Mouse (Mus musculus) small intestine, adult 10 weeks (tissue): ENCODE data around the gene Jpt1. TPM values are rescaled to one million over a fixed set of nuclear protein-coding genes. Genes with fewer than 3 reads are reported as not detected.

Experiments used
- polyA plus RNA-seq: library from polyadenylated mRNA; stranded (reverse); fragments of 350-450 nt; fragmentation: Illumina TruSeq; extraction: RNeasy Lipid Tissue Mini Kit (QIAGEN cat#74804); gene quantifications from one replicate; pipeline ENCODE4 v1.2.3, GENCODE M21; 2014; ENCODE audit warnings: low replicate concordance

Gene Jpt1
- 47.8 TPM for polyA plus RNA-seq

DNA sequence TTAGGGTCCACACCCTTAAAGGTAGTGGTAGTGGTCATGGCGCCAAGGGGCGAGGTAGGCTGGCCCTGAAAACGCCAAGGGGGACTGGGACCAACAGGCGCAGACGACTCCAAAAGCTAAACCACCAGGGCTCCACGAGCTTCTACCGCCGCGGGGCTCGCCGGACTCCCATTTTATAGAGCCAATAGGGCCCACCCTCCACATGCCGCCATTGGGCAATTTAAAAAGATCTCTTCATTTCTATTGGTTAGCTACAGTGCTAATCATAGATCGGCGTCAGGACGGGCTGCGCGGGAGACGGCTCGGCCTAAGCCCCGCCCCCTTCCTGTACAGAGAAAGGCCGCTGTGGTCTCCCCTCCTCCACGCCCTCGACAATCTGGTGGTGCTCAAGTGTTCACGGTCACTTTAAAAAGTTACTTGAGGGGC is at the start of gene Jpt1:
Jpt1 (minus strand) TSS at position 150 of the 426 bp plus-strand sequence.

GRCm38 (mm10) chr11:115536038-115536681 is 22.0 kb upstream of the Jpt1 start, which contains the start of gene Sumo2:
Gene Sumo2, minus strand, starts transcription at chr11:115536276.

DNA sequence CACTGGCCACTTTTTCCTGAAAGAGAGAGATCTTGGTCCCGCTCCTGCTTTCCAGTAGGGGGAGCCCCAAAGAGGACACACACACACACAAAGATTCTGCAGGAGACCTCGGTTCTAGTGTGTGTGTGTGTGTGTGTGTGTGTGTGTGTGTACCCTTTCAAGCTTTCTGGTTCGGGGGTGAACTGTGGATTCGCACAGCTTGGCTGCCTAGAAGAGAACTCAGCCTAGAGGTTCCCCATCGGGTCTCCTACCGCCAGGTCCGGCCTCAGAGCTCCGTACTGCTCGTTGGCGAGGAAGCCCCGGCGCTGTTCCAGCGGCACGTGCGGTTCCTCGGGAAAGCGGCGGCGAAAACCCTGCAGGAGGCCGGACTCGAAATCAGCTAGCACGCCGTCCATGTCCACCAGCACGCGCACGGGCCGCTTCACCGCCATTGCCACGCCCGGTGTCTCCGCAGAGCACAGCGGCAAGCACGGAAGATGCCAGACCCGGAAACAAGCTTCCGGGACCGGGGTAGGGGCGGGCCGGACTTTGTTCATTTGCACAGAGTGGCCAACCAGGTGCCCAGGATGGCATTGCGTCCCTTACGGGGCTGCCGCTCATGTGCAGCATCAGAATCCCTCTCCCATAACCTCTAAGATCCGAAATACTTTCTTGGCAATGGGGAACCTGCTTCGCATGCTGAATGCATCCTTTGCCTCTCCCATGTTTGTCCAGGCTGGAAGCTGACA is 22.7 kb downstream of the Jpt1 start, which contains the start of gene Nt5c:
Nt5c (minus strand) TSS at position 507 of the 728 bp plus-strand sequence.

GRCm38 (mm10) chr11:115475025-115475757 is 39.0 kb downstream of the Jpt1 start, which contains the start of gene Armc7:
Gene Armc7, plus strand, starts transcription at chr11:115475667.

GRCm38 (mm10) chr11:115462243-115462891 is 51.8 kb downstream of the Jpt1 start, which contains the start of gene Slc16a5:
Gene Slc16a5, plus strand, starts transcription at chr11:115462474.

Other genes starting within 250 kb of the Jpt1 start
- gene Grin2c, start 247.1 kb downstream of the Jpt1 start, polyA plus RNA-seq: not detected
- gene Fdxr, start 237.3 kb downstream of the Jpt1 start, polyA plus RNA-seq: 2.0 TPM
- gene Fads6, start 216.7 kb downstream of the Jpt1 start, polyA plus RNA-seq: 1.4 TPM
- gene Otop2, start 207.2 kb downstream of the Jpt1 start, polyA plus RNA-seq: not detected
- gene Ush1g, start 192.3 kb downstream of the Jpt1 start, polyA plus RNA-seq: not detected
- gene Otop3, start 179.7 kb downstream of the Jpt1 start, polyA plus RNA-seq: 0.45 TPM
- gene Hid1, start 146.6 kb downstream of the Jpt1 start, polyA plus RNA-seq: 2.0 TPM
- not detected for gene Cdr2l, start 132.5 kb downstream of the Jpt1 start, polyA plus RNA-seq
- gene Mrpl58, start 110.6 kb downstream of the Jpt1 start, polyA plus RNA-seq: 3.4 TPM
- gene Atp5h, start 94.4 kb downstream of the Jpt1 start, polyA plus RNA-seq: 527 TPM
- gene Kctd2, start 94.3 kb downstream of the Jpt1 start, polyA plus RNA-seq: 11.6 TPM
- gene Trim80, start 73.8 kb downstream of the Jpt1 start, polyA plus RNA-seq: not detected
- 33.5 TPM for gene Slc16a5, start 51.9 kb downstream of the Jpt1 start, polyA plus RNA-seq
- gene Armc7, start 38.7 kb downstream of the Jpt1 start, polyA plus RNA-seq: 0.19 TPM
- 1.3 TPM for gene Nt5c, start 22.5 kb downstream of the Jpt1 start, polyA plus RNA-seq
- gene Sumo2, start 21.9 kb upstream of the Jpt1 start, polyA plus RNA-seq: 992 TPM
- gene Nup85, start 50.0 kb upstream of the Jpt1 start, polyA plus RNA-seq: 15.1 TPM
- 2.0 TPM for gene Mrps7, start 89.5 kb upstream of the Jpt1 start, polyA plus RNA-seq
- gene Gga3, start 89.7 kb upstream of the Jpt1 start, polyA plus RNA-seq: 2.8 TPM
- gene Mif4gd, start 98.6 kb upstream of the Jpt1 start, polyA plus RNA-seq: 16.5 TPM
- gene Slc25a19, start 113.9 kb upstream of the Jpt1 start, polyA plus RNA-seq: 2.2 TPM
- 83.4 TPM for gene Grb2, start 194.2 kb upstream of the Jpt1 start, polyA plus RNA-seq